Mouse (Mus musculus): ENCODE data around the gene Lrrc52.

The Lrrc52 gene

GRCm38 (mm10) chr1:167466765-167467426 is at the start of gene Lrrc52:
Lrrc52 (minus strand) TSS chr1:167466780.
- peak; percentile 75 for DNase-seq

- no peak for DNase-seq
Observed at GRCm38 (mm10) chr1:167511621-167512020, 45.0 kb upstream of the Lrrc52 start.

- DNase-seq, result no peak
Observed at GRCm38 (mm10) chr1:167506048-167506447, 39.5 kb upstream of the Lrrc52 start.

GRCm38 (mm10) chr1:167505427-167505826 is 38.8 kb upstream of the Lrrc52 start:
- no peak for DNase-seq

GRCm38 (mm10) chr1:167499097-167499850 is 32.7 kb upstream of the Lrrc52 start:
- no peak for DNase-seq

GRCm38 (mm10) chr1:167497991-167498390 is 31.4 kb upstream of the Lrrc52 start:
- DNase-seq, result no peak

- DNase-seq, result no peak
Observed at GRCm38 (mm10) chr1:167497560-167497959, 31.0 kb upstream of the Lrrc52 start.

- no peak for DNase-seq
Observed at GRCm38 (mm10) chr1:167491501-167491900, 24.9 kb upstream of the Lrrc52 start.

- DNase-seq, result no peak
Observed at GRCm38 (mm10) chr1:167487933-167488332, 21.4 kb upstream of the Lrrc52 start.

GRCm38 (mm10) chr1:167486959-167487680 is 20.5 kb upstream of the Lrrc52 start:
- no peak for DNase-seq

- DNase-seq, result no peak
Observed at GRCm38 (mm10) chr1:167482863-167483262, 16.3 kb upstream of the Lrrc52 start.

GRCm38 (mm10) chr1:167473585-167473984 is 7.0 kb upstream of the Lrrc52 start:
- DNase-seq, result no peak

GRCm38 (mm10) chr1:167467916-167468315 is 1.3 kb upstream of the Lrrc52 start:
- DNase-seq, result no peak

- DNase-seq, result peak; percentile 23
Observed at GRCm38 (mm10) chr1:167457311-167457710, 9.3 kb downstream of the Lrrc52 start.

GRCm38 (mm10) chr1:167453048-167453447 is 13.5 kb downstream of the Lrrc52 start:
- DNase-seq, result no peak

- DNase-seq, result no peak
Observed at GRCm38 (mm10) chr1:167452456-167452855, 14.1 kb downstream of the Lrrc52 start.

- DNase-seq, result no peak
Observed at GRCm38 (mm10) chr1:167448598-167448997, 18.0 kb downstream of the Lrrc52 start.

GRCm38 (mm10) chr1:167448088-167448487 is 18.5 kb downstream of the Lrrc52 start:
- peak; percentile 7 for DNase-seq

- no peak for DNase-seq
Observed at GRCm38 (mm10) chr1:167446516-167446915, 20.1 kb downstream of the Lrrc52 start.

- no peak for DNase-seq
Observed at GRCm38 (mm10) chr1:167445167-167445566, 21.4 kb downstream of the Lrrc52 start.

- DNase-seq, result no peak
Observed at GRCm38 (mm10) chr1:167438231-167438885, 28.2 kb downstream of the Lrrc52 start.

GRCm38 (mm10) chr1:167437091-167437490 is 29.5 kb downstream of the Lrrc52 start:
- DNase-seq, result no peak
